Mouse (Mus musculus) hematopoietic multipotent progenitor cell, adult 10-12 weeks (in vitro differentiated cells): ENCODE results near the gene Cyp2d11. TPM values are rescaled to one million over a fixed set of nuclear protein-coding genes. Genes with fewer than 3 reads are reported as not detected.

Experiments used
- polyA plus RNA-seq: library from polyadenylated mRNA; stranded (reverse); fragments of >175 nt; gene quantifications from 2 replicates; pipeline ENCODE4 v1.2.3, GENCODE M21; 2012; ENCODE audit warnings: low replicate concordance

Gene Cyp2d11
- polyA plus RNA-seq: not detected in 2 replicates

DNA sequence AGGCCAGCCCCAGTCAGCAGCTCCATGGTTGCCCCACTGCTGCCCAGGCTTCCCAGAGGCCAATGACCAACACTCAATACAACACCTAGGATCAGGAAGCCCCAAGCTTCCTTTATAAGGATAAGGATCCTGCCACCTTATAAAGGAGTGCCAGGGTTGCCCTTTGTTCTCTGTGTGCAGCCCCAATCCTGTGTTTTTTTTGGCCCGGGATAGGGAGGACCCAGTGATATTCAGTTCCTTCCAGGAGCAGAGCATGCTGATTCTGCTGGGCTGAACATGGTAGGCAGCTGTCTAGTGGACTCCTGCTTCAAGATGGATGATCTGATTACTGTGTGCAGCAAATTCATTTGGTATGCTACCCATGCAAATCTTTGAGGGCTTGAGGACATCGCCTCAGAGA lies at the start of gene Cyp2d11:
Gene Cyp2d11 (minus strand): TSS at position 101 of the 400 bp plus-strand sequence.

GRCm38 (mm10) chr15:82433137-82433536 lies 39.3 kb upstream of the Cyp2d11 start, which contains the start of gene Cyp2d9:
Gene Cyp2d9 (plus strand): TSS chr15:82433437.

GRCm38 (mm10) chr15:82406981-82407380 lies 13.2 kb upstream of the Cyp2d11 start, which contains the start of gene Cyp2d10:
Gene Cyp2d10 (minus strand): TSS chr15:82407195.

GRCm38 (mm10) chr15:82379871-82380713 lies 13.7 kb downstream of the Cyp2d11 start, which contains the start of gene Cyp2d22:
Gene Cyp2d22 (minus strand): TSS chr15:82380260.

GRCm38 (mm10) chr15:82354126-82354945 lies 39.5 kb downstream of the Cyp2d11 start, which contains the start of gene Ndufa6:
Gene Ndufa6 (minus strand): TSS chr15:82354322.

Other genes with a start within 250 kb of the Cyp2d11 start
- gene Srebf2, start 246.8 kb downstream of the Cyp2d11 start, polyA plus RNA-seq: 411 and 943 TPM in 2 replicates
- 20.6 and 47.5 TPM in 2 replicates for gene Shisa8, start 181.2 kb downstream of the Cyp2d11 start, polyA plus RNA-seq
- 331 and 554 TPM in 2 replicates for gene Tnfrsf13c, start 169.7 kb downstream of the Cyp2d11 start, polyA plus RNA-seq
- 20.1 and 28.6 TPM in 2 replicates for gene Cenpm, start 149.3 kb downstream of the Cyp2d11 start, polyA plus RNA-seq
- not detected in 2 replicates for gene 1500009C09Rik, start 141.6 kb downstream of the Cyp2d11 start, polyA plus RNA-seq
- 1.9 and 3.0 TPM in 2 replicates for gene Sept3, start 119.1 kb downstream of the Cyp2d11 start, polyA plus RNA-seq
- not detected in 2 replicates for gene Wbp2nl, start 95.1 kb downstream of the Cyp2d11 start, polyA plus RNA-seq
- 73.0 and 171 TPM in 2 replicates for gene Naga, start 55.1 kb downstream of the Cyp2d11 start, polyA plus RNA-seq
- 0.36 and 3.5 TPM in 2 replicates for gene Pheta2, start 55.1 kb downstream of the Cyp2d11 start, polyA plus RNA-seq
- gene Smdt1, start 55.1 kb downstream of the Cyp2d11 start, polyA plus RNA-seq: 93.9 and 103 TPM in 2 replicates
- 116 and 213 TPM in 2 replicates for gene Ndufa6, start 39.7 kb downstream of the Cyp2d11 start, polyA plus RNA-seq
- 0.40 and 2.4 TPM in 2 replicates for gene Cyp2d22, start 13.8 kb downstream of the Cyp2d11 start, polyA plus RNA-seq
- not detected in 2 replicates for gene Cyp2d10, start 13.2 kb upstream of the Cyp2d11 start, polyA plus RNA-seq
- gene Cyp2d9, start 39.4 kb upstream of the Cyp2d11 start, polyA plus RNA-seq: not detected in 2 replicates
- not detected in 2 replicates for gene Cyp2d12, start 161.1 kb upstream of the Cyp2d11 start, polyA plus RNA-seq
- not detected in 2 replicates for gene Cyp2d34, start 226.9 kb upstream of the Cyp2d11 start, polyA plus RNA-seq